Comparison of ENCODE assay signal across 23 mouse cellular contexts in the genomic region with DNA sequence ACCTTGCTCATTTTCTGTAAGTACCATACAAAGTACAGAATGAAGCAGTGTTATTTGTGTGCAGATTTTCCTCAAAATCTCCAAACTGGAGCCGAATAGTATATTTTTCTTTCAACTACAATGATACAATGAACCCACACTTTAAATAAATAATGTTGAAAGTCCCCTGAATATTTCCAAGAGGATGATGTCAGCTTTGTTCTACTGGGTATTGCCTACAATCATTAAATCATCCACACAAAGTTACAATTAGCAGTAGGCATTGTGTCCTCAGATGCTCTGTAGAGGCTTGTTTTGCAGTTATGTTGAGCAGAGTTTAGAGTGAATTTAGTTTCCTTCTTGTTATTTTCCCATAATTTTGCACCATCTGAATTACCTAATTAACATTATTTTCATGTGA. TPM values are rescaled to one million over a fixed set of nuclear protein-coding genes. Genes with fewer than 3 reads are reported as not detected.
DNase-seq lines count a peak whose midpoint lies in the region; TF ChIP-seq lines count a peak whose summit lies in the region.
"Had no signal": no experiment of that assay in that cellular context is flagged by ENCODE, and none has a peak within 500 bp of the region (broad histone marks: within the 10 kb centered on the region; RNA-seq: fewer than 3 reads in every experiment).

A gene (minus strand): TSS at position 101 of the 400 bp plus-strand sequence.

- TF ChIP-seq POLR2A in MEL (IDR thresholded peaks at IDR 0.05; ENCODE audit: control insufficient read depth in 1 of 2, insufficient read depth in 1 of 2, low read depth in 1 of 2, low read length in 2 of 2, poor library complexity in 1 of 2): no peak

- peaks cover 0 to 24% of the 10 kb centered on the region in 2 experiments; a peak in 2 of 4 replicates for H3K36me3 ChIP-seq in MEL (ENCODE audit: control insufficient read depth in 1 of 2, insufficient read depth in 2 of 2, low read length in 2 of 2)
- H3K36me3 ChIP-seq: G1E had no signal

- H3K27ac ChIP-seq in MEL (ENCODE audit: control insufficient read depth, low read depth, low read length): peak within 1 kb of the TSS; percentile 85

- H3K27me3 ChIP-seq in MEL (ENCODE audit: control insufficient read depth in 1 of 2, insufficient read depth in 2 of 2, low read length in 2 of 2): no peaks in the 10 kb centered on the region
- H3K27me3 ChIP-seq: CH12.LX, Patski had no signal

- no peak within 1 kb of the TSS for H3K4me3 ChIP-seq in MEL (ENCODE audit: control insufficient read depth in 1 of 2, insufficient read depth in 1 of 2, low read depth in 2 of 2, low read length in 2 of 2)

- no peaks in the 10 kb centered on the region for H3K9me3 ChIP-seq in MEL (replicated peaks; ENCODE audit: insufficient read depth, low read length)

- no peak within 1 kb of the TSS for H3K9ac ChIP-seq in MEL (ENCODE audit: control insufficient read depth, low read depth, low read length, poor library complexity, severe bottlenecking)

- TF ChIP-seq EP300 in MEL (IDR thresholded peaks at IDR 0.05; ENCODE audit: low read depth in 1 of 2, low read length in 2 of 2): no peak

- TF ChIP-seq CTCF in MEL (IDR thresholded peaks at IDR 0.05 in 2 of 3, conservative IDR thresholded peaks at IDR 0.05 in 1 of 3; ENCODE audit: control insufficient read depth in 1 of 3, insufficient read depth in 1 of 3, low read depth in 2 of 3, low read length in 3 of 3, poor library complexity in 1 of 3, severe bottlenecking in 1 of 3): no peak

- no peak for DNase-seq in MEL (ENCODE audit: low read depth, low spot score)
- DNase-seq in cerebellum, adult 8-10 months: no peak
- DNase-seq: adrenal gland, adult 2 months; adrenal gland, adult 8-10 months; adrenal gland, postnatal 10 days; adrenal gland, postnatal 14 days; adrenal gland, postnatal 25 days; adrenal gland, postnatal 36 days; B cell, adult 2 months; cerebellum, adult 11 months; cerebellum, adult 11-12 months; cerebellum, adult 18-20 months; cerebellum, adult 2 months; cerebellum, adult 9-10 months had no signal

- no peaks in the 10 kb centered on the region for H3K79me2 ChIP-seq in MEL (ENCODE audit: control insufficient read depth, insufficient read depth, low read length, poor library complexity)

- TF ChIP-seq RAD21 in MEL (IDR thresholded peaks at IDR 0.05; ENCODE audit: low read depth, low read length): no peak

- H3K4me1 ChIP-seq in MEL (ENCODE audit: control insufficient read depth in 1 of 2, insufficient read depth in 2 of 2, low read length in 2 of 2): peaks cover 16% of the 10 kb centered on the region in 2 experiments

TF ChIP-seq in MEL, 35 proteins besides CTCF, POLR2A, EP300 and RAD21:
- TF ChIP-seq E2F4 (IDR thresholded peaks at IDR 0.05; ENCODE audit: borderline replicate concordance, low read depth, low read length): no peak
- TF ChIP-seq NRF1 (IDR thresholded peaks at IDR 0.05; ENCODE audit: insufficient read depth, low read depth, low read length, poor library complexity, severe bottlenecking): no peak
- no peak for TF ChIP-seq SMC3 (IDR thresholded peaks at IDR 0.05; ENCODE audit: low read depth, low read length)
- TF ChIP-seq ZC3H11A (IDR thresholded peaks at IDR 0.05; ENCODE audit: low read depth, low read length): no peak
- no peak for TF ChIP-seq POLR2AphosphoS5 (IDR thresholded peaks at IDR 0.05; ENCODE audit: borderline replicate concordance, low read depth, low read length)
- TF ChIP-seq KAT2A (conservative IDR thresholded peaks at IDR 0.05; ENCODE audit: low read depth, low read length): no peak
- no peak for TF ChIP-seq RCOR1 (IDR thresholded peaks at IDR 0.05; ENCODE audit: low read depth, low read length)
- no peak for TF ChIP-seq CHD1 (IDR thresholded peaks at IDR 0.05; ENCODE audit: low read depth, low read length)
- TF ChIP-seq ZKSCAN1 (IDR thresholded peaks at IDR 0.05; ENCODE audit: low read depth, low read length): no peak
- TF ChIP-seq NELFE (IDR thresholded peaks at IDR 0.05; ENCODE audit: low read depth, low read length): no peak
- no peak for TF ChIP-seq TBP (IDR thresholded peaks at IDR 0.05; ENCODE audit: low read depth, low read length)
- no peak for TF ChIP-seq TAL1 (IDR thresholded peaks at IDR 0.05; ENCODE audit: low read length)

RNA-seq across cellular contexts. Expression of the gene that starts here (rescaled TPM):
- total RNA-seq in MEL (2012; rRNA removed): not detected in 2 replicates
- polyA plus RNA-seq in MEL (2012; ENCODE audit: insufficient read depth in 1 of 2, insufficient read length in 2 of 2, low read depth in 1 of 2, low replicate concordance in 2 of 2, missing spikeins in 1 of 2): not detected
- total RNA-seq: adrenal gland, adult 18-20 months; adrenal gland, adult 2 months; adrenal gland, adult 8-10 months; adrenal gland, postnatal 10 days; adrenal gland, postnatal 14 days; adrenal gland, postnatal 25 days; adrenal gland, postnatal 36 days; adrenal gland, postnatal 4 days; CH12.LX; ES-E14; G1E had no signal
- polyA plus RNA-seq: adrenal gland, adult 2 months; brain, embryonic 14.5 days; C2C12; CD4-positive, CD25-positive, alpha-beta regulatory T cell, adult 4 months; cerebellum, adult 2 months; G1E; Patski had no signal
